Mouse (Mus musculus): ENCODE data around the gene Rplp0. TPM values are rescaled to one million over a fixed set of nuclear protein-coding genes. Genes with fewer than 3 reads are reported as not detected.

The Rplp0 gene
- 784 and 808 TPM in 2 replicates for polyA plus RNA-seq (2015; fragmentation: Nextera tagmentation; extraction: Ambion mirVana)

GRCm38 (mm10) chr5:115559237-115560101 is at the start of gene Rplp0:
Rplp0 (plus strand) TSS chr5:115559467.

GRCm38 (mm10) chr5:115564737-115565393 is 5.6 kb downstream of the Rplp0 start, which contains the start of gene Gcn1l1:
Gcn1l1 (plus strand) TSS chr5:115565254.

Small RNA genes within 50 kb of the gene (microRNA-seq; reads per million reads assigned to microRNA genes)
- gene Mir7029 = not detected

Other genes with a start within 250 kb of the Rplp0 start
- gene Srsf9, start 232.3 kb upstream of the Rplp0 start, polyA plus RNA-seq (2015; fragmentation: Nextera tagmentation; extraction: Ambion mirVana) = 124 and 132 TPM in 2 replicates
- 29.0 and 32.5 TPM in 2 replicates for gene Gatc, start 218.3 kb upstream of the Rplp0 start, polyA plus RNA-seq (2015; fragmentation: Nextera tagmentation; extraction: Ambion mirVana)
- gene Triap1, start 218.2 kb upstream of the Rplp0 start, polyA plus RNA-seq (2015; fragmentation: Nextera tagmentation; extraction: Ambion mirVana) = 51.3 and 55.8 TPM in 2 replicates
- gene Cox6a1, start 210.5 kb upstream of the Rplp0 start, polyA plus RNA-seq (2015; fragmentation: Nextera tagmentation; extraction: Ambion mirVana) = 1,815 and 1,833 TPM in 2 replicates
- 30.3 and 31.9 TPM in 2 replicates for gene Msi1, start 129.9 kb upstream of the Rplp0 start, polyA plus RNA-seq (2015; fragmentation: Nextera tagmentation; extraction: Ambion mirVana)
- gene Pla2g1b, start 93.2 kb upstream of the Rplp0 start, polyA plus RNA-seq (2015; fragmentation: Nextera tagmentation; extraction: Ambion mirVana) = not detected in 2 replicates
- 18.8 and 18.9 TPM in 2 replicates for gene Sirt4, start 74.7 kb upstream of the Rplp0 start, polyA plus RNA-seq (2015; fragmentation: Nextera tagmentation; extraction: Ambion mirVana)
- 14.9 and 16.4 TPM in 2 replicates for gene Pxn, start 52.8 kb upstream of the Rplp0 start, polyA plus RNA-seq (2015; fragmentation: Nextera tagmentation; extraction: Ambion mirVana)
- 24.8 and 28.2 TPM in 2 replicates for gene Gcn1l1, start 5.8 kb downstream of the Rplp0 start, polyA plus RNA-seq (2015; fragmentation: Nextera tagmentation; extraction: Ambion mirVana)
- gene Rab35, start 72.4 kb downstream of the Rplp0 start, polyA plus RNA-seq (2015; fragmentation: Nextera tagmentation; extraction: Ambion mirVana) = 27.4 and 27.6 TPM in 2 replicates
- 39.7 and 47.6 TPM in 2 replicates for gene Bicdl1, start 172.2 kb downstream of the Rplp0 start, polyA plus RNA-seq (2015; fragmentation: Nextera tagmentation; extraction: Ambion mirVana)

All from neural tube, postnatal 0 days (tissue).